Mouse (Mus musculus) spleen, adult 2 months (tissue): Measurements from ENCODE around the gene Bod1.

ENCODE experiments used
- CTCF ChIP-seq: fragments of 200-500 bp; IDR thresholded peaks from 2 replicates; pipeline ENCODE4 v1.5.1; 2011; ENCODE audit warnings: mild to moderate bottlenecking, inconsistent platforms; ENCODE audit not compliant: insufficient read depth, insufficient read length, insufficient replicate concordance; ENCODE audit errors: extremely low read depth
- POLR2A ChIP-seq: fragments of 200-500 bp; IDR thresholded peaks from 2 replicates; pipeline ENCODE4 v1.6.1; 2011; ENCODE audit warnings: low read depth, low read length, inconsistent platforms

DNA sequence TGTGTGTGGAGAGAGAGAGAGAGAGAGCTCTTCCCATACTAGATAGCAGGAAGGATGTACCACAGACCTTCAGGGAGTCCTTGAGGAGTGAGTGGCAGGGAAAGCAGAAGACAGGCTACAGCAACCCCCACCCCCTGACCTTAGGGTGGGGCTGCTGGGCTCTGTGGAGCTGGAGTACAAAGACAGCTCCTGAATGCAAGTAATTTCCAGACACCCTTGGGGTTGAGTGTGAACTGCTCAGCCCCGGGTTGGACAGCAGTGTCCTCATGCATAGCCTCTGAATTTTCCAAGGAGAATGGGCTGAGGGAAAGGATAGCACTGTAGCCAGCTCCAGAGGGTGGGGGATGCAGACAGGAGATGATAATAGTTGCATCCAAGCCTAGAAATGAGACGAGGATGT lies 50.9 kb downstream of the Bod1 start:
- TF ChIP-seq POLR2A: no peak
- TF ChIP-seq CTCF: no peak
